Mouse (Mus musculus) kidney, adult 18-20 months (tissue): ENCODE measurements around the gene Pax4.

ENCODE experiments used
- DNase-seq: peaks from one replicate; pipeline ENCODE4 v3.0.0; 2021

Gene Pax4

DNA sequence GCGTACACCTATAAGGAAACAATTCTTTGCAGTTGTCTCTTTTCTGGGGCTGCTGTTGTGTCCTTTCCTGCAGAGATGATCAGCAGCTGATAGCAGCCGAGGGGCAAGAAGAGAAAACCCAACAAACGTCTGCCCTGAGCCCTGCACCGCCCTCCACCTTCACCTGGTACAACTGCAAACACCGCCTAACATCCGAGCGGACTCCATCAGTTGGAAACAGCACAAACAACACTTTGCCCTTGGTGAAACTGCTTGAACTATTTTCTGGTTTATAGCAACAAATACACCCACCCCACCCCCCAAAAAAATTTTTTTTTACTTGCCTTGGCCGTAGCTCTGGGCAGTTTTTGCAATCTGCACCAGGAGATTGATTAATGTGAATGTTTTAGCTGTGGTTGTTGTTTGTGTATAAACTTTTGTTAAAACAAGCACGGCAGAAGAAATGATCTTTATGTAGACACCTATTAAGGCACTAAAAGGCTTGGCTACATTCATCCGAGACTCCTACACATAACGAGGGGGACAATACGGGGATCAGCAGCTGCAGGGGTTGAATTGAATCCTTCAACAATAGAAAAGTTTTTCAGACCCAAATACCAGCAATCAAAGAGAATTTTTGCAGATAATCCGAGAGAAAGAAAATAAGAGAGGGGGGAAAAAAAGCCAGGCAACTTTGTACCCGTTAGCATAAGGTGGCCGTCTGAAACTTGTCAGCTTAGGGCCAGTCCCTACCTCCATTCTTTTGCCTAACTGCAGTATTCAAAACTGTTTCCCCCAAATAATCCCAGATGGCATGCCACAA is 52.9 kb downstream of the Pax4 start:
- no peak for DNase-seq
